Mouse (Mus musculus): ENCODE results near the gene Gm11595. TPM values are rescaled to one million over a fixed set of nuclear protein-coding genes. Genes with fewer than 3 reads are reported as not detected.

Gm11595 gene
- polyA plus RNA-seq, 1 experiment from 2014 or later: not detected

DNA sequence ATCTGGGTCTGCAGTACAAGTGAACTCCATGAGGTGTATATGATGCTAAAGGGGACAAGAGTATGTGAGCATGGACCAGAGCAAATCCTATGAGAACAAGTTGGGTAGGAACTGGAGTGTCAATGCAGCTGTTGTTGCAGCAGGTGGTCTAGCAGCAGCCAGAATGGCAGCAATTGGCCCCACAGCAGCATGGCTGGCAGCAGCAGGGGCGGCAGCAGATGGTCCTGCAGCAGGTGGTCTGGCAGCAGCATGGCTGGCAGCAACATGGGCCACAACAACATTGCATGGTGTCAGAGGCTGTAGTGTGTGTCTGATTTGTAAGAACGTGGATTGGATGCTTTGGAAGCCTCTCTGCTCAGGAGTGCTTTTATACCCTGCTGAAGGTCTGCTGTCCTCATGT lies 48.7 kb downstream of the Gm11595 start:
- Histone ChIP-seq H3K27ac (replicated peaks) (no peak overlapping the region), H3K27me3 (ENCODE audit: low read depth, poor library complexity, severe bottlenecking) (no peaks in the 10 kb centered on the region), H3K9me3 (replicated peaks) (no peaks in the 10 kb centered on the region), H3K4me1 (no peaks in the 10 kb centered on the region), H3K36me3 (no peaks in the 10 kb centered on the region), H3K4me3 (no peak overlapping the region)
- WGBS: 80% methylated on average over 2 of the region's 2 CpGs
- DNase-seq (ENCODE audit: low spot score): no peak

Other genes with a start within 250 kb of the Gm11595 start
- not detected in 2 replicates for gene Krt40, start 229.8 kb downstream of the Gm11595 start, polyA plus RNA-seq (2016; fragmentation: Nextera tagmentation; extraction: Ambion mirVana)
- not detected in 2 replicates for gene Krtap3-3, start 222.0 kb downstream of the Gm11595 start, polyA plus RNA-seq (2016; fragmentation: Nextera tagmentation; extraction: Ambion mirVana)
- not detected in 2 replicates for gene Krtap3-2, start 216.1 kb downstream of the Gm11595 start, polyA plus RNA-seq (2016; fragmentation: Nextera tagmentation; extraction: Ambion mirVana)
- not detected in 2 replicates for gene Gm11939, start 213.4 kb downstream of the Gm11595 start, polyA plus RNA-seq (2016; fragmentation: Nextera tagmentation; extraction: Ambion mirVana)
- gene Krtap3-1, start 206.3 kb downstream of the Gm11595 start, polyA plus RNA-seq (2016; fragmentation: Nextera tagmentation; extraction: Ambion mirVana): not detected in 2 replicates
- not detected in 2 replicates for gene Krtap1-5, start 191.9 kb downstream of the Gm11595 start, polyA plus RNA-seq (2016; fragmentation: Nextera tagmentation; extraction: Ambion mirVana)
- gene Krtap1-4, start 189.3 kb downstream of the Gm11595 start, polyA plus RNA-seq (2016; fragmentation: Nextera tagmentation; extraction: Ambion mirVana): not detected in 2 replicates
- gene Krtap1-3, start 181.6 kb downstream of the Gm11595 start, polyA plus RNA-seq (2016; fragmentation: Nextera tagmentation; extraction: Ambion mirVana): not detected in 2 replicates
- not detected in 2 replicates for gene Krtap9-3, start 174.8 kb downstream of the Gm11595 start, polyA plus RNA-seq (2016; fragmentation: Nextera tagmentation; extraction: Ambion mirVana)
- not detected in 2 replicates for gene Gm11938, start 169.6 kb downstream of the Gm11595 start, polyA plus RNA-seq (2016; fragmentation: Nextera tagmentation; extraction: Ambion mirVana)
- gene Gm11937, start 162.7 kb downstream of the Gm11595 start, polyA plus RNA-seq (2016; fragmentation: Nextera tagmentation; extraction: Ambion mirVana): not detected in 2 replicates
- gene Krtap2-4, start 158.1 kb downstream of the Gm11595 start, polyA plus RNA-seq (2016; fragmentation: Nextera tagmentation; extraction: Ambion mirVana): not detected in 2 replicates
- gene Gm11562, start 152.5 kb downstream of the Gm11595 start, polyA plus RNA-seq (2016; fragmentation: Nextera tagmentation; extraction: Ambion mirVana): not detected in 2 replicates
- not detected in 2 replicates for gene Krtap4-1, start 144.7 kb downstream of the Gm11595 start, polyA plus RNA-seq (2016; fragmentation: Nextera tagmentation; extraction: Ambion mirVana)
- gene Krtap4-2, start 137.8 kb downstream of the Gm11595 start, polyA plus RNA-seq (2016; fragmentation: Nextera tagmentation; extraction: Ambion mirVana): not detected in 2 replicates
- not detected in 2 replicates for gene Krtap4-7, start 128.8 kb downstream of the Gm11595 start, polyA plus RNA-seq (2016; fragmentation: Nextera tagmentation; extraction: Ambion mirVana)
- gene Gm11555, start 122.7 kb downstream of the Gm11595 start, polyA plus RNA-seq (2016; fragmentation: Nextera tagmentation; extraction: Ambion mirVana): not detected in 2 replicates
- gene Gm11563, start 114.0 kb downstream of the Gm11595 start, polyA plus RNA-seq (2016; fragmentation: Nextera tagmentation; extraction: Ambion mirVana): not detected in 2 replicates
- not detected in 2 replicates for gene Krtap4-6, start 107.0 kb downstream of the Gm11595 start, polyA plus RNA-seq (2016; fragmentation: Nextera tagmentation; extraction: Ambion mirVana)
- gene Gm14190, start 82.2 kb downstream of the Gm11595 start, polyA plus RNA-seq (2016; fragmentation: Nextera tagmentation; extraction: Ambion mirVana): not detected in 2 replicates
- gene Gm14180, start 38.6 kb downstream of the Gm11595 start, polyA plus RNA-seq (2016; fragmentation: Nextera tagmentation; extraction: Ambion mirVana): not detected in 2 replicates
- not detected in 2 replicates for gene Krtap4-8, start 7.8 kb upstream of the Gm11595 start, polyA plus RNA-seq (2016; fragmentation: Nextera tagmentation; extraction: Ambion mirVana)
- not detected in 2 replicates for gene Krtap4-9, start 12.3 kb upstream of the Gm11595 start, polyA plus RNA-seq (2016; fragmentation: Nextera tagmentation; extraction: Ambion mirVana)
- not detected in 2 replicates for gene Gm11596, start 20.6 kb upstream of the Gm11595 start, polyA plus RNA-seq (2016; fragmentation: Nextera tagmentation; extraction: Ambion mirVana)
- not detected in 2 replicates for gene Gm11569, start 26.0 kb upstream of the Gm11595 start, polyA plus RNA-seq (2016; fragmentation: Nextera tagmentation; extraction: Ambion mirVana)
- gene Gm11554, start 31.5 kb upstream of the Gm11595 start, polyA plus RNA-seq (2016; fragmentation: Nextera tagmentation; extraction: Ambion mirVana): not detected in 2 replicates
- gene Krtap4-13, start 37.0 kb upstream of the Gm11595 start, polyA plus RNA-seq (2016; fragmentation: Nextera tagmentation; extraction: Ambion mirVana): not detected in 2 replicates
- not detected in 2 replicates for gene Gm11564, start 42.8 kb upstream of the Gm11595 start, polyA plus RNA-seq (2016; fragmentation: Nextera tagmentation; extraction: Ambion mirVana)
- gene 2300003K06Rik, start 65.2 kb upstream of the Gm11595 start, polyA plus RNA-seq (2016; fragmentation: Nextera tagmentation; extraction: Ambion mirVana): not detected in 2 replicates
- gene Krtap4-16, start 78.7 kb upstream of the Gm11595 start, polyA plus RNA-seq (2016; fragmentation: Nextera tagmentation; extraction: Ambion mirVana): not detected in 2 replicates
- gene Gm11568, start 85.0 kb upstream of the Gm11595 start, polyA plus RNA-seq (2016; fragmentation: Nextera tagmentation; extraction: Ambion mirVana): not detected in 2 replicates
- gene Gm11559, start 91.6 kb upstream of the Gm11595 start, polyA plus RNA-seq (2016; fragmentation: Nextera tagmentation; extraction: Ambion mirVana): not detected in 2 replicates
- not detected in 2 replicates for gene Krtap9-1, start 100.5 kb upstream of the Gm11595 start, polyA plus RNA-seq (2016; fragmentation: Nextera tagmentation; extraction: Ambion mirVana)
- not detected in 2 replicates for gene Gm11567, start 106.3 kb upstream of the Gm11595 start, polyA plus RNA-seq (2016; fragmentation: Nextera tagmentation; extraction: Ambion mirVana)
- not detected in 2 replicates for gene Krtap31-1, start 135.0 kb upstream of the Gm11595 start, polyA plus RNA-seq (2016; fragmentation: Nextera tagmentation; extraction: Ambion mirVana)
- not detected in 2 replicates for gene Gm11565, start 141.8 kb upstream of the Gm11595 start, polyA plus RNA-seq (2016; fragmentation: Nextera tagmentation; extraction: Ambion mirVana)
- gene Krtap31-2, start 163.4 kb upstream of the Gm11595 start, polyA plus RNA-seq (2016; fragmentation: Nextera tagmentation; extraction: Ambion mirVana): not detected in 2 replicates
- gene Krtap9-5, start 175.6 kb upstream of the Gm11595 start, polyA plus RNA-seq (2016; fragmentation: Nextera tagmentation; extraction: Ambion mirVana): not detected in 2 replicates
- not detected in 2 replicates for gene Krtap29-1, start 206.1 kb upstream of the Gm11595 start, polyA plus RNA-seq (2016; fragmentation: Nextera tagmentation; extraction: Ambion mirVana)
- not detected in 2 replicates for gene Krtap16-1, start 213.7 kb upstream of the Gm11595 start, polyA plus RNA-seq (2016; fragmentation: Nextera tagmentation; extraction: Ambion mirVana)
- gene Krtap17-1, start 221.1 kb upstream of the Gm11595 start, polyA plus RNA-seq (2016; fragmentation: Nextera tagmentation; extraction: Ambion mirVana): not detected in 2 replicates
- not detected in 2 replicates for gene Krt33a, start 243.3 kb upstream of the Gm11595 start, polyA plus RNA-seq (2016; fragmentation: Nextera tagmentation; extraction: Ambion mirVana)

Measured in midbrain, embryonic 10.5 days (tissue).